In the genomic region with DNA sequence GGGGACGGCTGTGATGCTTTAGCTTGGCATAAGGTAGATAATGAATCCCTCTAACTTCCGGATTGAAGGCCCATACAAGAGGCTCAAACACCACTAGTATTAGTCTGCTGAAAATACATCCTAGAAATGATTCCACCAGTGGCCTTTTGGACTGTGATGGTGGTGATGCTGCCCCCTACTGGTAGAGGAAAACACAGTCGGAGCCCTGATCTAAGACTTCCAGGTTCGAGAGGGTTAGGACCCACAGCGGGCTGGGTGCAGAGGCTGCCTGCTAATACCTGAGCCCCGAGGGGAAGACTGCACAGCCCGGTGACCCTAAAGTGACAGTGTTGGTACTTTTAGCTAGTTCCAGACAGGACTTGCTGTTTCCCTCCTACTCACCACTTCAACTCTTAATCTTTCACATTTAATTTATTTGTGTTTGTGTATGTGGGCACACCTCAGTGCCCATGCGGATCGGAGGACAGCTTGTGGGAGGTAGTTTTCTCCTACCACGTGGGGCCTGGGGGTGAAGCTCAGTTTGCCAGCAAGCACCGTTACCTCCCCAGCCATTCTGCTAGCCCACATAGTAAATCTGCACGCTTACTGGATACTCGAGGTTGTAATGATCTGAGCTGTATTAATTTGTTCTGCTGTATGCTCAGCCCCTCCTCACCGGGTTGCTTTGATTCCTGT, we compare ENCODE assay signal across 8 mouse cellular contexts. TPM values are rescaled to one million over a fixed set of nuclear protein-coding genes. Genes with fewer than 3 reads are reported as not detected.
A peak's percentile ranks its signal among the peaks of the same experiment; 100 is the strongest.
DNase-seq lines count a peak whose midpoint lies in the region; ATAC-seq lines count a peak whose summit lies in the region.

No protein-coding gene starts in this region.

- H3K9me3 ChIP-seq in hindbrain, embryonic 11.5 days (ENCODE audit: control insufficient read depth, low read length): no peaks in the 10 kb centered on the region
- H3K9me3 ChIP-seq in hindbrain, embryonic 12.5 days (replicated peaks): 0 out of 2 replicates have a peak, but pooled peaks cover under 1% of the 10 kb centered on the region
- no peaks in the 10 kb centered on the region for H3K9me3 ChIP-seq in intestine, embryonic 14.5 days (ENCODE audit: control insufficient read depth, low read length)
- H3K9me3 ChIP-seq in midbrain, embryonic 13.5 days: no peaks in the 10 kb centered on the region

- no peak overlapping the region for H3K9ac ChIP-seq in hindbrain, embryonic 11.5 days (ENCODE audit: low read depth, low read length)
- no peak overlapping the region for H3K9ac ChIP-seq in hindbrain, embryonic 12.5 days
- H3K9ac ChIP-seq in intestine, embryonic 14.5 days (ENCODE audit: low read length): no peak overlapping the region
- H3K9ac ChIP-seq in midbrain, embryonic 13.5 days (replicated peaks): no peak overlapping the region

- WGBS in hindbrain, embryonic 11.5 days: 42% methylated on average over 14 of the region's 14 CpGs
- WGBS in hindbrain, embryonic 12.5 days: 45% methylated on average over 14 of the region's 14 CpGs
- 42% methylated on average over 14 of the region's 14 CpGs for WGBS in intestine, embryonic 14.5 days
- WGBS in midbrain, embryonic 13.5 days: 42% methylated on average over 14 of the region's 14 CpGs

- peak; percentile 82 for DNase-seq in hindbrain, embryonic 11.5 days (ENCODE audit: low spot score)
- DNase-seq in cerebellum, adult 9-11 months: peak; percentile 50
- DNase-seq in gastrocnemius, adult 18-20 months (ENCODE audit: low spot score): peak; percentile 60
- DNase-seq in intestine, embryonic 14.5 days (ENCODE audit: low spot score): peak; percentile 87
- peak; percentile 20 to 31 for DNase-seq in left cerebral cortex, postnatal 36 days (ENCODE audit: low spot score in 2 of 2)
- DNase-seq in spleen, postnatal 14 days (ENCODE audit: low spot score in 2 of 2): peak; percentile 25 to 58

- intact Hi-C loops in left cerebral cortex, postnatal 36 days (cut with DNase I): loop anchor here (5.0 kb wide), 1 partner anchor 45 kb away; a partner anchor contains a TSS

- H3K4me3 ChIP-seq in hindbrain, embryonic 11.5 days (ENCODE audit: low read depth, low read length): no peak overlapping the region
- H3K4me3 ChIP-seq in hindbrain, embryonic 12.5 days: no peak overlapping the region
- no peak overlapping the region for H3K4me3 ChIP-seq in intestine, embryonic 14.5 days (ENCODE audit: low read depth, low read length)
- H3K4me3 ChIP-seq in midbrain, embryonic 13.5 days (replicated peaks): no peak overlapping the region

- H3K4me2 ChIP-seq in hindbrain, embryonic 11.5 days (replicated peaks; ENCODE audit: low read depth, low read length): no peak overlapping the region
- H3K4me2 ChIP-seq in hindbrain, embryonic 12.5 days (replicated peaks): no peak overlapping the region
- no peak overlapping the region for H3K4me2 ChIP-seq in intestine, embryonic 14.5 days (ENCODE audit: low read length)
- H3K4me2 ChIP-seq in midbrain, embryonic 13.5 days (replicated peaks): no peak overlapping the region

- no peaks in the 10 kb centered on the region for H3K36me3 ChIP-seq in hindbrain, embryonic 11.5 days (ENCODE audit: control insufficient read depth, insufficient read depth, low read length)
- H3K36me3 ChIP-seq in hindbrain, embryonic 12.5 days: peaks cover 12% of the 10 kb centered on the region
- H3K36me3 ChIP-seq in intestine, embryonic 14.5 days (ENCODE audit: control insufficient read depth, insufficient read depth, low read length): no peaks in the 10 kb centered on the region
- H3K36me3 ChIP-seq in midbrain, embryonic 13.5 days: peaks cover 17% of the 10 kb centered on the region

- peak; percentile 51; the same call in 1 of the 2 replicates for ATAC-seq in hindbrain, embryonic 11.5 days (ENCODE audit: low FRiP score)
- no peak for ATAC-seq in hindbrain, embryonic 12.5 days (ENCODE audit: low FRiP score)
- peak; percentile 62 for ATAC-seq in intestine, embryonic 14.5 days (replicated peaks; ENCODE audit: low FRiP score, low TSS enrichment, low read depth)
- ATAC-seq in midbrain, embryonic 13.5 days: 0 out of 2 replicates have a peak, but pooled peaks have one; percentile 34

- H3K4me1 ChIP-seq in hindbrain, embryonic 11.5 days (replicated peaks; ENCODE audit: control insufficient read depth, insufficient read depth, low read length): no peaks in the 10 kb centered on the region
- no peaks in the 10 kb centered on the region for H3K4me1 ChIP-seq in hindbrain, embryonic 12.5 days
- no peaks in the 10 kb centered on the region for H3K4me1 ChIP-seq in intestine, embryonic 14.5 days (replicated peaks; ENCODE audit: control insufficient read depth, insufficient read depth, low read length)
- no peaks in the 10 kb centered on the region for H3K4me1 ChIP-seq in midbrain, embryonic 13.5 days (replicated peaks)

- no peak overlapping the region for H3K27ac ChIP-seq in hindbrain, embryonic 11.5 days (ENCODE audit: low read depth, low read length)
- H3K27ac ChIP-seq in hindbrain, embryonic 12.5 days: no peak overlapping the region
- no peak overlapping the region for H3K27ac ChIP-seq in intestine, embryonic 14.5 days (ENCODE audit: low read depth)
- H3K27ac ChIP-seq in midbrain, embryonic 13.5 days: no peak overlapping the region

- H3K27me3 ChIP-seq in hindbrain, embryonic 11.5 days (ENCODE audit: control insufficient read depth, insufficient read depth, low read length): no peaks in the 10 kb centered on the region
- H3K27me3 ChIP-seq in hindbrain, embryonic 12.5 days: no peaks in the 10 kb centered on the region
- H3K27me3 ChIP-seq in intestine, embryonic 14.5 days (replicated peaks; ENCODE audit: control insufficient read depth, insufficient read depth, low read length): no peaks in the 10 kb centered on the region
- no peaks in the 10 kb centered on the region for H3K27me3 ChIP-seq in midbrain, embryonic 13.5 days

RNA-seq across cellular contexts. Expression of a gene that starts 33.4 kb away (rescaled TPM):
- polyA plus RNA-seq in hindbrain, embryonic 11.5 days (2014; fragmentation: Nextera tagmentation; extraction: Ambion mirVana): 90.2 and 104 TPM in 2 replicates
- 99.9 and 110 TPM in 2 replicates for polyA plus RNA-seq in hindbrain, embryonic 12.5 days (2016; fragmentation: Nextera tagmentation; extraction: Ambion mirVana)
- total RNA-seq in gastrocnemius, adult 18-20 months (2021): 10 to 100 TPM; 11.1 to 11.9 TPM
- 103 and 119 TPM in 2 replicates for polyA plus RNA-seq in intestine, embryonic 14.5 days (2014; fragmentation: Nextera tagmentation; extraction: Ambion mirVana)
- 10 to 100 TPM; 36.6 to 59.2 TPM for total RNA-seq in left cerebral cortex, postnatal 36 days (2021)
- polyA plus RNA-seq in midbrain, embryonic 13.5 days (2015; fragmentation: Nextera tagmentation; extraction: Ambion mirVana): 100 TPM in 2 replicates

RNA-seq across cellular contexts. Expression of a gene that starts 46.8 kb away (rescaled TPM):
- polyA plus RNA-seq in hindbrain, embryonic 11.5 days (2014; fragmentation: Nextera tagmentation; extraction: Ambion mirVana): 41.6 and 45.7 TPM in 2 replicates
- 53.4 and 57.5 TPM in 2 replicates for polyA plus RNA-seq in hindbrain, embryonic 12.5 days (2016; fragmentation: Nextera tagmentation; extraction: Ambion mirVana)
- 10 to 100 TPM; 11.6 to 14.4 TPM for total RNA-seq in gastrocnemius, adult 18-20 months (2021)
- polyA plus RNA-seq in intestine, embryonic 14.5 days (2014; fragmentation: Nextera tagmentation; extraction: Ambion mirVana): 34.6 and 38.1 TPM in 2 replicates
- 10 to 100 TPM; 55.0 to 55.4 TPM for total RNA-seq in left cerebral cortex, postnatal 36 days (2021)
- polyA plus RNA-seq in midbrain, embryonic 13.5 days (2015; fragmentation: Nextera tagmentation; extraction: Ambion mirVana): 46.1 and 46.7 TPM in 2 replicates

RNA-seq across cellular contexts. Expression of a gene that starts 51.6 kb away (rescaled TPM):
- 17.5 and 19.5 TPM in 2 replicates for polyA plus RNA-seq in hindbrain, embryonic 11.5 days (2014; fragmentation: Nextera tagmentation; extraction: Ambion mirVana)
- 17.9 and 20.6 TPM in 2 replicates for polyA plus RNA-seq in hindbrain, embryonic 12.5 days (2016; fragmentation: Nextera tagmentation; extraction: Ambion mirVana)
- total RNA-seq in gastrocnemius, adult 18-20 months (2021): 10 to 100 TPM; 13.6 to 15.4 TPM
- polyA plus RNA-seq in intestine, embryonic 14.5 days (2014; fragmentation: Nextera tagmentation; extraction: Ambion mirVana): 25.8 and 29.9 TPM in 2 replicates
- total RNA-seq in left cerebral cortex, postnatal 36 days (2021): 10 to 100 TPM; 19.5 to 25.1 TPM
- 21.0 and 23.8 TPM in 2 replicates for polyA plus RNA-seq in midbrain, embryonic 13.5 days (2015; fragmentation: Nextera tagmentation; extraction: Ambion mirVana)

Comparison
In these comparisons a context has a peak if more than half of its experiments do, and no peak if none do; other contexts are left out.
1. DNase-seq: peak in every context shown above with its lines; median percentile 87 in intestine, embryonic 14.5 days; 82 in hindbrain, embryonic 11.5 days; 60 in gastrocnemius, adult 18-20 months; 50 in cerebellum, adult 9-11 months; 42 in spleen, postnatal 14 days; 26 in left cerebral cortex, postnatal 36 days.